Mouse (Mus musculus): Measurements from ENCODE around the gene Fam193a. TPM values are rescaled to one million over a fixed set of nuclear protein-coding genes. Genes with fewer than 3 reads are reported as not detected.

Gene Fam193a
- polyA plus RNA-seq, 1 experiment from 2014 or later, result 16.7 TPM

DNA sequence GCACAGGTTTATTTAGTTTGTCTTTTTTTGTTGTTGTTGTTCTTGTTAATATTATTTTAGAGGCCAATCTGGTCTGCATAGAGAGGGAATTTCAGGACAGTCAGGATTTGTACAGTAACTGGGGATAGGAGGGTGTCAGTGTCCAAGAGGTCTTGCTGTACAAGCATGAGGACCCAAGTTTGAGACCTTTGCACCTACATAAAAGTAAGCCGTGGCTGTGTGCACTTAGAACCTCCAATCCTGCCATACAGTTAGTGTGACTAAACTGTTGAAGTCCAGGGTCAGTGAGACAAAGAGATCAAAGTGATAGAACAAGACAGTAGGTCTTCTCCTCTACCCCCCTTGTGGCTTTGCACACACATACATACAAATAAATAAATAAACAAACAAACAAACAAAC, 64.1 kb downstream of the Fam193a start:
- H3K4me3 ChIP-seq, result no peak overlapping the region
- H3K9ac ChIP-seq, result no peak overlapping the region
- ATAC-seq (ENCODE audit: low FRiP score), result no peak
- H3K4me1 ChIP-seq (replicated peaks), result no peaks in the 10 kb centered on the region
- no peaks in the 10 kb centered on the region for H3K27me3 ChIP-seq
- peaks cover 92% of the 10 kb centered on the region for H3K36me3 ChIP-seq
- 87% methylated on average over 1 of the region's 1 CpGs for WGBS
- H3K9me3 ChIP-seq, result no peaks in the 10 kb centered on the region
- no peak overlapping the region for H3K4me2 ChIP-seq
- H3K27ac ChIP-seq, result no peak overlapping the region

DNA sequence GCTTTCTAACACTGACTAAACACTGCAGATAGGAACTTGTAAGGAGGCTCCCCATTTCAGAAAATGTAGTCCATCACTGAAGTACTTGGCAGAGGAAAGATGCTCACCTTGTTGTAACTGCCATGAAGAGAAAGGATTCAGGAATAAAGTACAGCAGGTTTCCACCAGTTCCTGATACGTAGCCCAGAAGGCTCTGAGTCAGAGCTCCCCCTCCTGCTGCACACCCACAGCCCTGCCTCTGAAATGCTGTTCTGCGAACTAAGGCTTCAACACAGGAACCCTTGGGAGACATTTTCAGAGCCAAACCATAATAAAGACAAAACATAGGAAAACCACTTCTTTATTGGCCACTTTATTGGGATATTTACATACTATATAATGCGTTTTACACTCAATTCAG, 64.5 kb downstream of the Fam193a start:
- no peaks in the 10 kb centered on the region for H3K27me3 ChIP-seq
- H3K4me2 ChIP-seq, result no peak overlapping the region
- no peak overlapping the region for H3K27ac ChIP-seq
- no peaks in the 10 kb centered on the region for H3K9me3 ChIP-seq
- H3K4me1 ChIP-seq (replicated peaks), result no peaks in the 10 kb centered on the region
- H3K36me3 ChIP-seq, result peaks cover 92% of the 10 kb centered on the region
- H3K9ac ChIP-seq, result no peak overlapping the region
- H3K4me3 ChIP-seq, result no peak overlapping the region
- ATAC-seq (ENCODE audit: low FRiP score), result no peak
- WGBS, result 88% methylated on average over 3 of the region's 3 CpGs

DNA sequence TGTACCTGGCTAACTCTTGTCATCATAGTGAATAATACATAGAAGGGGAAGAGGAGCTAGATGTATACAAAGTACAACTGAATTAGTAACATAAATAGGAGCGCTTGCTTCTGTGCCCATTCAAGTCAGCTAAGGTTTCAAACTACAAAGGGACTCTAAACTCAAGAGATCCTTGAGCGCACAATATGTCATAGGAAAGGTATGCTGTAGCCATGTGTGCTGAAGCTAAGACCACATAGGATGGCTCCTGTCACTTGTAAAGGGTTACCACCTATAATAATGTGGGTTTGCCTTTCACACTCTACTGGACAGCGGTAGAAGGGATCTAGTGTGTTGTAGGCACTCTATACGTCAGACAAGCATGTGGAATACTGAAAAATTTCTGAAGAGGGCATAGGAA, 68.3 kb downstream of the Fam193a start:
- no peaks in the 10 kb centered on the region for H3K9me3 ChIP-seq
- 99% methylated on average over 4 of the region's 4 CpGs for WGBS
- peaks cover 90% of the 10 kb centered on the region for H3K36me3 ChIP-seq
- ATAC-seq (ENCODE audit: low FRiP score), result no peak
- H3K27me3 ChIP-seq, result no peaks in the 10 kb centered on the region
- H3K4me1 ChIP-seq (replicated peaks), result no peaks in the 10 kb centered on the region
- H3K4me3 ChIP-seq, result no peak overlapping the region
- no peak overlapping the region for H3K4me2 ChIP-seq
- H3K27ac ChIP-seq, result no peak overlapping the region
- no peak overlapping the region for H3K9ac ChIP-seq

DNA sequence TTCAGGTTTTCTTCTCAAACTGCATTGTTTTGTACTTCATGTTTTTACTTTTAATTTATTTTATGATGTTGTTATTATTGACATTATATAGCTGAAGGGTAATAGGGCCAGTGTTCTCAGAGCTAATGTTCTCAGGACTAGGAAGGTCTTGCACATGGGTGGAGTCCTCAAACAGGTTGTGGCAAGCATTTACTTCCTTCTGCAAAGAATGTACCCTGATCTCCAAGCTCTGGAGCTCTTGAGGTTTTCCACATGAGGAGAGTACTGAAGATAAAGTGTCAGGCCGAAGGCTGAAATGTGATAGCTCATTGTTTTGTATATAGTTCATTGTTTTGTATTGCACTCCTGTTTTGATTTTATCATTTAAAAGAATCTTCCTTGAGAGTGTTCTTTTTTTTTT, 68.9 kb downstream of the Fam193a start:
- WGBS, result 93% methylated on average over 1 of the region's 1 CpGs
- no peak overlapping the region for H3K4me3 ChIP-seq
- H3K36me3 ChIP-seq, result peaks cover 89% of the 10 kb centered on the region
- ATAC-seq (ENCODE audit: low FRiP score), result no peak
- H3K27me3 ChIP-seq, result no peaks in the 10 kb centered on the region
- H3K9ac ChIP-seq, result no peak overlapping the region
- H3K4me1 ChIP-seq (replicated peaks), result no peaks in the 10 kb centered on the region
- H3K27ac ChIP-seq, result no peak overlapping the region
- H3K9me3 ChIP-seq, result no peaks in the 10 kb centered on the region
- no peak overlapping the region for H3K4me2 ChIP-seq

DNA sequence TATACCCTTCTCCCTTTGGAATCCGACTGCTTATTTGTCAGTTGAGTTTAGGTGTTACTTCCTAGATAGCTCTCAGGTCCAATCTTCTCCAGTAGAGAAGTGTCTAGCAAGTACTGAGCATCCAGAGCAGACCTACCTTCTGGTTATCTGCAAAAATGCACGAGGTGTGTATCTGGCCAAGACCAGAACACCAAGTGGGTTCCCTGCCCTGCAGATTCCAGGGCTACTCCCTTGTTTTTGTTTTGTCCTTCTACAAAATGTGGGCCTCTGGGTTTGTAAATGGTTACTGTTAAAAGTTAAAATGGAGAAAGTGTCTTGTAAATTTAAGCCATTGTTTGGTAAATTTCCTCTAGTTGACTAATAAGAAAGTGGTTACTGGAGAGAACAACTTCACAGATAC, 70.0 kb downstream of the Fam193a start:
- no peaks in the 10 kb centered on the region for H3K4me1 ChIP-seq (replicated peaks)
- peaks cover 91% of the 10 kb centered on the region for H3K36me3 ChIP-seq
- 96% methylated on average over 2 of the region's 2 CpGs for WGBS
- no peak overlapping the region for H3K27ac ChIP-seq
- no peaks in the 10 kb centered on the region for H3K27me3 ChIP-seq
- no peaks in the 10 kb centered on the region for H3K9me3 ChIP-seq
- H3K4me2 ChIP-seq, result no peak overlapping the region
- H3K9ac ChIP-seq, result no peak overlapping the region
- no peak for ATAC-seq (ENCODE audit: low FRiP score)
- H3K4me3 ChIP-seq, result no peak overlapping the region

DNA sequence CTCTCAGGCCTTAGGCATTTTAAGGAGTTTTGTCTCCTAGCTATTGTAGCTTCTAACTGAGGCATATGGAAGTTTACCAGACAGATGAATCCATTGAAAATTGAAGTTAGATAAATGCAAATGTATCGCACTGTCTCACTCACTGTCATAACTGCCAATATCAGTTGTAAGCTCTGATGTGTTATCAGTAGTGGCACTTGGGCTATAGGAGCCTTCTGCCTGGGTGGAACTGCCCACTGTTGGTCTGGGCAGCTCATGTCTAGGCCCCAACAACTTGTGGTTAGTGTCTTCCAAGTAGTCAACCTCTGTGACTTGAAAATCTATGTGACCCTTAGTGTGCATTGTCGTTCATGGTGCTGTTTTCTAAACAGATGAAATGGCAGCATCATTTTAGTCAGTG, 72.1 kb downstream of the Fam193a start:
- ATAC-seq (ENCODE audit: low FRiP score), result no peak
- H3K9me3 ChIP-seq, result no peaks in the 10 kb centered on the region
- no peak overlapping the region for H3K9ac ChIP-seq
- no peaks in the 10 kb centered on the region for H3K4me1 ChIP-seq (replicated peaks)
- no peaks in the 10 kb centered on the region for H3K27me3 ChIP-seq
- H3K36me3 ChIP-seq, result peaks cover 94% of the 10 kb centered on the region
- 97% methylated on average over 2 of the region's 2 CpGs for WGBS
- H3K27ac ChIP-seq, result no peak overlapping the region
- no peak overlapping the region for H3K4me2 ChIP-seq
- H3K4me3 ChIP-seq, result no peak overlapping the region

DNA sequence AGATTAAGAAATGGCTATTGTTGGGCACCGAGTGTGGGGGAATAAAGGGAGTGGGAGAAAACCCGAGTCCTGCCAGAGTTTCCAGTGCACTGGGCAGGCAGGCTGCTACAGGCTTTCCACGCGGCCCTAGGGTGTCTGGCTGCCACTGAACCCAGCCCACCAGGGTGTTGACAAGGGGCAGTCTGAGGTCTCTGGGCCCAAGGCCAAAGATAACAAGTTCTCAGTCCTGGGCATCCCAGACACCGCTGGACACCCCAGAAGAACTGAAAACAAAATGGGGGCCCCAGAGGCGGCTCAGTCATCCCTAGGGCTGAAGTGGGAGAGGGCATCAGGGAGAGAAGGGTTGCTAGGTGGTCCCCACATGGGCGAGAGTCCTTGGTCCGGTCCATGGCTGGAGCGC, 76.5 kb downstream of the Fam193a start:
- H3K4me3 ChIP-seq, result no peak overlapping the region
- H3K9me3 ChIP-seq, result no peaks in the 10 kb centered on the region
- no peak overlapping the region for H3K4me2 ChIP-seq
- H3K4me1 ChIP-seq (replicated peaks), result no peaks in the 10 kb centered on the region
- ATAC-seq (ENCODE audit: low FRiP score), result no peak
- peaks cover 71% of the 10 kb centered on the region for H3K36me3 ChIP-seq
- H3K27me3 ChIP-seq, result no peaks in the 10 kb centered on the region
- 91% methylated on average over 9 of the region's 9 CpGs for WGBS
- H3K9ac ChIP-seq, result no peak overlapping the region
- H3K27ac ChIP-seq, result no peak overlapping the region

DNA sequence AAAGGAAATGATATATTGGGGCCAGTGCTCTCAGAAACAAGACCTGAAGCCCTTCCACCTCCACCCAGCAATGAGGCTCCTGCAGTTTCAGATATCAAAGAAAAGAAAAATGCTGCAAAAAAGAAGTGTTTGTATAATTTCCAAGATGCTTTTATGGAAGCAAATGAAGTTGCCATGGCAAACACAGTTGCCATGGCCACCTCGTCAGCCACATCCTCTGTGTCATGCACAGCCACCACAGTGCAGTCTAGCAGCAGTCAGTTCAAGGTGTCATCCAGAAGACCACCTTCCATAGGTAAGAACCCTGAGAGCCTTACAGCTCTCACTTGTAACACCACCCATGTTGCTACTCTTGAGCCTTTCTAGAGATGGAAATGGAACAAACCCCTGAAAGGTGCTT, 89.3 kb downstream of the Fam193a start:
- no peaks in the 10 kb centered on the region for H3K27me3 ChIP-seq
- H3K36me3 ChIP-seq, result peaks cover 81% of the 10 kb centered on the region
- no peak overlapping the region for H3K4me2 ChIP-seq
- H3K4me1 ChIP-seq (replicated peaks), result no peaks in the 10 kb centered on the region
- ATAC-seq (ENCODE audit: low FRiP score), result no peak
- no peaks in the 10 kb centered on the region for H3K9me3 ChIP-seq
- H3K9ac ChIP-seq, result no peak overlapping the region
- 78% methylated on average over 1 of the region's 1 CpGs for WGBS
- no peak overlapping the region for H3K27ac ChIP-seq
- no peak overlapping the region for H3K4me3 ChIP-seq

DNA sequence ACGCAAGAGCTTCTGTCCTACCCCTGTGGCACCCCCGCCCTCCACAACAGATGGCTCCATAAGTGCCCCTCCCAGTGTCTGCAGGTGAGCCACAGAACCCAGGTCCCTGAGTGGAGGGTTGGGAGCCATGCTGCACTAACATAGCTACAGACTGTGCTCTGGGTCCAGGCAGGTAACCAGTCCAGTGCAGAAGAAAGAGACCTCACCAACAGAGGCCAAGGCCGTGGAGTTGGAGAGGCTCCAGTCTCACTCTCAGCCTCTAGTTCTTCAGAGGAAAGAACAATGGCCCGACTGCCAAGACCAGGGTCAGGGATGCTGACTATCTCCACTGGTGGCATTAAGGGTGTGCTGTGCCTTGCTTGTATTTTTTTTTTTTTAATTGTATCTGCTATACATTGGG, 91.6 kb downstream of the Fam193a start:
- Histone ChIP-seq H3K9ac (no peak overlapping the region), H3K27ac (no peak overlapping the region), H3K36me3 (peaks cover 92% of the 10 kb centered on the region), H3K4me1 (replicated peaks) (no peaks in the 10 kb centered on the region), H3K27me3 (no peaks in the 10 kb centered on the region), H3K4me3 (no peak overlapping the region), H3K4me2 (no peak overlapping the region), H3K9me3 (no peaks in the 10 kb centered on the region)
- no peak for ATAC-seq (ENCODE audit: low FRiP score)
- WGBS, result 97% methylated on average over 4 of the region's 4 CpGs

DNA sequence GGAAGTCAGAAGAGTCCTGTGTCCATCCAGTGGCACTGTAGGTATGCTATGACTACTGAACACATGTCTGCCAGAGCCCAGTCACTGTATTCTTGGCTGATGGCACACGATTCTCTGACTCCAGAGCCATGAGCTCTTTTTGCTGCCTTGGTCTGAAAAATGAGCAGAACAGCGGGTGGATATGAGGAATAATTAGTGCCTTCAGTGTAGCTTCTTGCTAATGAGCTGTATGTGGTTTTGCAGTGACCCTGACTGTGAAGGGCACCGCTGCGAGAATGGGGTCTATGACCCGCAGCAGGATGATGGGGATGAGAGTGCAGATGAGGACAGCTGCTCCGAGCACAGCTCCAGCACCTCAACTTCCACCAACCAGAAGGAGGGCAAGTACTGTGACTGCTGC, 92.1 kb downstream of the Fam193a start:
- Histone ChIP-seq H3K9ac (no peak overlapping the region), H3K4me3 (no peak overlapping the region), H3K4me2 (no peak overlapping the region), H3K4me1 (replicated peaks) (no peaks in the 10 kb centered on the region), H3K27me3 (no peaks in the 10 kb centered on the region), H3K9me3 (no peaks in the 10 kb centered on the region), H3K27ac (no peak overlapping the region), H3K36me3 (peaks cover 94% of the 10 kb centered on the region)
- 85% methylated on average over 6 of the region's 6 CpGs for WGBS
- ATAC-seq (ENCODE audit: low FRiP score), result no peak

DNA sequence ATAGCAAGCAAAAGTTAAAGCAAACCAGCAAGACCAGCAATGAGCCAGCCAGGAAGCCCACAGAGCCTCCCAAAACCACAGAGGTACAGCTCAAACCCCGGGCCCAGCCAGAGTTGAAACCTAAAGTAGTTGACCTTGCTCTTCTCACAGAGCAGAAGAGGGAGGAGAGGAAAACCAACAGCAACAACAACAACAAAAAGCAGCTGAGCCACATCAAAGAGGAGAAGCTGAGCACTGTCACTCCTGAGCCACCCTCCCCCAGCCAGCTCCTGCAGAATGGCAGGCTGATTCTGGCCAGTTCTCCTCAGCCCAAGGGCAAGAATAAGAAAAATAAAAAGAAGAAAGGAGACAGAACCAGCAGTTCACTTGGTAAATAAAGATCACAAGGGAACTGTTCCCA, 96.3 kb downstream of the Fam193a start:
- no peak overlapping the region for H3K27ac ChIP-seq
- no peaks in the 10 kb centered on the region for H3K27me3 ChIP-seq
- no peak overlapping the region for H3K4me2 ChIP-seq
- no peak for ATAC-seq (ENCODE audit: low FRiP score)
- WGBS, result 88% methylated on average over 1 of the region's 1 CpGs
- H3K9ac ChIP-seq, result no peak overlapping the region
- no peaks in the 10 kb centered on the region for H3K9me3 ChIP-seq
- H3K4me1 ChIP-seq (replicated peaks), result no peaks in the 10 kb centered on the region
- no peak overlapping the region for H3K4me3 ChIP-seq
- H3K36me3 ChIP-seq, result peaks cover 73% of the 10 kb centered on the region

DNA sequence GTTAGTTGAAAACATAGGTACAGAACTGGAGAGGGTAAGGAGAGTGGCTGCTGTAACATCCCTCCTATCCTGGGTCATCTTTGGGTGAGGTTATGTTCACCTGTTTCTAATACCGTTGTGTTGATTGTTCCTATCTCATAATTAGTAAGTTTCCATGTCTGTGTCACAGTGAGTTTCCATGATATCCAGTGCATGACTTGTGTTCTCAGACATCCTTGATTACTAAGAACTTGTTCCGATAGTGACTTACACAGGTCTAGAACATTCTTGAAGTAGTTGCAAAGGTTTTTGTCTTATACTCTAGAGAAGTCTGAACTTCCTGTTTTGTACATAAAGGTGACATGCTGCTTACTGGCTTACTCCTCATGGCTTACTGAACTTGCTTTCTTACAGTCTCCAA, 96.9 kb downstream of the Fam193a start:
- H3K4me1 ChIP-seq (replicated peaks), result no peaks in the 10 kb centered on the region
- H3K27me3 ChIP-seq, result no peaks in the 10 kb centered on the region
- H3K4me2 ChIP-seq, result no peak overlapping the region
- no peak overlapping the region for H3K9ac ChIP-seq
- no peak overlapping the region for H3K4me3 ChIP-seq
- no peaks in the 10 kb centered on the region for H3K9me3 ChIP-seq
- no peak overlapping the region for H3K27ac ChIP-seq
- H3K36me3 ChIP-seq, result peaks cover 67% of the 10 kb centered on the region
- ATAC-seq (ENCODE audit: low FRiP score), result no peak
- 99% methylated on average over 2 of the region's 2 CpGs for WGBS

DNA sequence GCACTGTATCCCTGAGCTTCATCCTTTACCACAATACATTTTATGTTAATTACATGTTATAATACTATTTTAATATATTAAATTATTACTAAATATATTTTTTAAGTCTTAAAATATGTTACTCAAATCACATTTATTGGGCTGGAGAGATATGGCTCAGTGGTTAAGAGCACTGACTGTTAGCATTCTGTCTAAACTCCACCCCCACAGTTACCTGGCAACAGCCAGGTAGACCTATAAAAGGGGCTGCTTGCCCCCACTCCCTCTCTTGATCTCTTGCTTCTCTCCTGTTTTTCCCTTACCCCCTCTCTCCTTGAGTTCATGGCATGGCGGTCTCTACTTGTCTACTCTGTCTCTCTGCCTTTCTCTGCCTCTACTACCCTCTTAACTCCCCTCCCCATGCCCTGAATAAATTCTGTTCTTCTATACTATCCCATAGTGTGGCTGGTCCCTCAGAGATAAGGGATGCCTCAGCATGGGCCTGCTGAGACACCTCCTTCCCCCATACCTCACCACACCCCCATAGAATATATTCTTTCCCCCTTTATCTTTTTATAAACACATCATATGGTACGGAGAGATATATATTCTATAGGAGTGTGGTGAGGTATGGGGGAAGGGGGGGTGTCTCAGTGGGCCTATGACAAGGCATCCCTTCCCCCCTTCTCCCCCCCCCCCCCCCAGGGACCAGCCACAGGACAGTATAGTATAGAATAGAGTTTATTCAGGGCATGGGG, 98.5 kb downstream of the Fam193a start:
- no peak for ATAC-seq (ENCODE audit: low FRiP score)
- peaks cover 53% of the 10 kb centered on the region for H3K36me3 ChIP-seq
- no peaks in the 10 kb centered on the region for H3K9me3 ChIP-seq
- H3K9ac ChIP-seq, result no peak overlapping the region
- H3K27ac ChIP-seq, result no peak overlapping the region
- no peak overlapping the region for H3K4me3 ChIP-seq
- WGBS, result 97% methylated on average over 2 of the region's 2 CpGs
- no peaks in the 10 kb centered on the region for H3K27me3 ChIP-seq
- no peak overlapping the region for H3K4me2 ChIP-seq
- H3K4me1 ChIP-seq (replicated peaks), result no peaks in the 10 kb centered on the region
